Mouse (Mus musculus) hematopoietic stem cell, adult 5-6 weeks (primary cell): ENCODE measurements around the gene Hrc. TPM values are rescaled to one million over a fixed set of nuclear protein-coding genes. Genes with fewer than 3 reads are reported as not detected.
A peak's percentile ranks its signal among the peaks of the same experiment; 100 is the strongest.

Source experiments
- ATAC-seq, 2 experiments: fragments of 125-278 bp in 1 of 2; replicated peaks in 1 of 2; 2 replicates each; pipeline ENCODE4 v1.8.0; 2016 to 2017; ENCODE audit warnings: inconsistent platforms in 2 of 2, mild to moderate bottlenecking in 2 of 2, moderate number of reproducible peaks in 2 of 2, low read depth in 1 of 2, moderate TSS enrichment in 1 of 2; ENCODE audit not compliant: low FRiP score in 2 of 2, poor library complexity in 2 of 2, severe bottlenecking in 2 of 2, insufficient read depth in 1 of 2, low TSS enrichment in 1 of 2
- total RNA-seq: library from RNA; stranded (forward); fragments of 172-1452, 232-1000 nt; gene quantifications from 2 replicates; pipeline ENCODE4 v1.2.3, GENCODE M21; 2017

Hrc gene
- total RNA-seq, result not detected in 2 replicates

DNA sequence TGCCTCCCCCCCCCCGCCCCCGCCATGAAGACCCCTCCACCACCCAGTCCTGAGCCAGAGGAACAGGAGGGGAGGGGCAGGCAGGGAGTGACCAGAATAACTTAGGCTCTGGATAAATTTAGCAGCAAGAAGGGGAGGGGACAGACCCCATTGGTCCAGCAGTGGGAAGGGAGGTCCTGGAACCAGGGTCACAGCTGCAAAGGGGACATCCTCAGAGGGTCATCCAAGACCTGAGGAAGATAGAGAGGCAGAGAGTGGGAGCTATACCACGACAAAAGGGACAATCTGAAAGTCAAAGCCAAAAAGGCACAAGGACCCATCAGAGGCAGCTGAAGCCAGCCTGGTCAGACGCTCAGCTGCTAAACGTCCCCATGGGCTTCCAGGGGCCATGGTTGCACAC lies at the start of gene Hrc:
Gene Hrc (plus strand): TSS at position 235 of the 400 bp plus-strand sequence.
- no peak for ATAC-seq

GRCm38 (mm10) chr7:45286486-45286885 lies 48.6 kb upstream of the Hrc start:
- ATAC-seq, result no peak

GRCm38 (mm10) chr7:45296626-45297025 lies 38.5 kb upstream of the Hrc start:
- ATAC-seq, result no peak

GRCm38 (mm10) chr7:45297563-45297962 lies 37.5 kb upstream of the Hrc start:
- no peak for ATAC-seq

GRCm38 (mm10) chr7:45299752-45300151 lies 35.3 kb upstream of the Hrc start:
- ATAC-seq, result peak; percentile 97 to 98

DNA sequence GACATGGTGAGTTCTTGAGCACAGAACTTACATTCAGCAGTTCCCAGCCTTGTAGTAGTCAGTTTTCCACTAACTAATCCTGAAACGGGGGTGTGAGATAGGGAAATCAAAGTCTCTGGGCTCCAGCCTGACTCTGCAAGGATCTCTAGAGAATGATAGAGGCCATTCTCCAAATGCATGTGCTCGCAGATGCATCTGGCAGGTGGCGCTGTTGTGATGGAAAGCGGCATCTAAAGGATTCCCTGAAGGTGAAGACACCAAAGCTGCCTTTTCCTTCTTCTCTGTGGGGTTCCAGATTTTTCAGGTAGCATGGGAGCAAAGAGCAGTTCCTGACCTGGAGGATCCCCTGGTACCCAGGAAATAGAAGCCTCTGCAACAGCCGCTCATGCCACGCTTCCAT lies 34.8 kb upstream of the Hrc start:
- ATAC-seq, result 0 out of 4 replicates have a peak, but pooled peaks of 1 of the 2 experiments have one; percentile 34

- ATAC-seq, result no peak
Measured at GRCm38 (mm10) chr7:45302626-45303025, 32.5 kb upstream of the Hrc start.

GRCm38 (mm10) chr7:45304869-45305268 lies 30.2 kb upstream of the Hrc start:
- ATAC-seq, result no peak

DNA sequence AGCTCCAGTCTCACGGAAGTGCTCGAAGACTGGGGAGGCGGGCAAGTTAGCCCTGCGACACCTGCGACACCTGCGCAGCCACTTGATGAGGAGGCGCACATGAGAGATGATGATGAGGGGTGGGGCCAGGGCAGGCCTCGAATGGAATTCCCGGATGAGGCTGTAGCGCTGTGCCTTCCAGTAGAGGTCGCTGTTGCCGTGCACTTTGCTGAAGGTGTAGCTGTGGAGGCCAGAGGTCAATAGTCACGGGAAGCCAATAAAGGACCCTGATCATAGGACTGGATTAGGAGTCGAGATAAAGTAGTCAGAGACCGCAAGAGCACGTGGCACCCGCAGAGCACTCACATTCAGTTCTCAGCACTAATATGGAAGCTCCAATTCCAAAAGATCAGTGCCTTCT lies 29.8 kb upstream of the Hrc start:
- peak; percentile 50 to 63; a peak in 2 of 4 replicates for ATAC-seq

- ATAC-seq, result 0 out of 4 replicates have a peak, but pooled peaks of 1 of the 2 experiments have one; percentile 26
Measured at GRCm38 (mm10) chr7:45308551-45309240, 26.4 kb upstream of the Hrc start.

- peak in 1 of 2 experiments; percentile 54; a peak in 3 of 4 replicates for ATAC-seq
Measured at GRCm38 (mm10) chr7:45309455-45309854, 25.6 kb upstream of the Hrc start.

GRCm38 (mm10) chr7:45312023-45312422 lies 23.1 kb upstream of the Hrc start:
- ATAC-seq, result no peak

GRCm38 (mm10) chr7:45312686-45313453 lies 22.2 kb upstream of the Hrc start:
- no peak for ATAC-seq

DNA sequence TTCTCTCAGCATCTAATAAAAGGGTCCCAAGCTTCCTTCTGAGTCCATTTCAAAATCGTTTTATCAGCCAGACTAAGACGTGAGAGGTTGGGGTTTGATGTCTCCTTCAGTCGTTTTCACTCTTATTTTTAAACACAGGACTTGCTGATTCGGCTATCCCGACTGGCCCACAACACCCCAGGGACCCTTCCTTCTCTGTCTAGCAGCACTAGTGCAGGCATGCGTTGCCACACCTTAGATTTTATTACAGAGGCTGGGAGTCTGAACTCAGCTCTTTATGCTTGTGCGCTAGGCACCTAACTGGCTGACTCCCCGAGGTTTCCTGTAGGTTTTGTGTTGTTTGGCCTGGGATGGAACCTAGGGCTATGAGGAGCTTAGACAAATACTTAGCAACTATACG lies 21.6 kb upstream of the Hrc start:
- no peak for ATAC-seq

DNA sequence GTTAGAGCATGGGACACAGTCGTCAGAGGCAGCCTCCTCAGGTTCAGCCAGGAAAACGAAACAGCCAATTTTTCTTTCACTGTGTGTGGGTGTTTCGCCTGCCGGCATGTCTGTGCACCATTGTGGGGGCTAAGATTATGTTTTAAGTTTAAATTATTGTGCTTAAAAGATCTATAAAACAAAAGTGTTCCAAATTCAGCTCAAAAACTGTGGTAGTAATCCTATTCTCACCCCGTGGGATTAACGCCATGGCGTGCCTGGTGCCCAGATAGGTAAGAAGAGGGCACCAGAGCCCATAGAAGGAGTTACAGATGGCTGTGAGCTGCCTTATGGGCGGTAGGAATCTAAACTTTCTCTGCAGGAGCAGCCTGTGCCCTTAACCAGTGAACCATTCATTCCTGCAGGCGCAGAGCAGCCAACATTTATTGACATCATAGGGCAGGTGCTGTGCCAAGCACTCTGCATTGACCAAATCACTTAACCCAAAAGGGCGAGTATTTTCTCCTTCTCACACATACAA lies 19.8 kb upstream of the Hrc start:
- no peak for ATAC-seq

DNA sequence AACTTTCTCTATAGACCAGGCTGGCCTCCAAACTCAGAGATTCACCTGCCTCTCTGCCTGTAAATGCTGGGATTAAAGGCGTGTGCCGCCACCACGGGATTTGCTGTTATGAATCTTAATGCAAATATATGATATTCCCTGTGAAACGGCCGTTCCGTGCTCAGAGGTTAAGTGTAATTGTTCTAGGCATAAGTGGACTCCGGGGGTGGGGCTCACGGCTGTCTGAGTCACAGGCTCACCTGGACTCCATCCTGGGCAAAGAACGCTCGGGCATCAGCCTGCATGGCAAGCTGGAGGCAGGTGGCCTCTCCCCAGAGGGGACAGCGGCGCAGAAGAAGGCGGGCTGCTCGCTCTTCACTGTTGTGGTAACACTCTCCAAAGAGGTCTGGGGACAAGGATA lies 18.6 kb upstream of the Hrc start:
- ATAC-seq, result no peak

DNA sequence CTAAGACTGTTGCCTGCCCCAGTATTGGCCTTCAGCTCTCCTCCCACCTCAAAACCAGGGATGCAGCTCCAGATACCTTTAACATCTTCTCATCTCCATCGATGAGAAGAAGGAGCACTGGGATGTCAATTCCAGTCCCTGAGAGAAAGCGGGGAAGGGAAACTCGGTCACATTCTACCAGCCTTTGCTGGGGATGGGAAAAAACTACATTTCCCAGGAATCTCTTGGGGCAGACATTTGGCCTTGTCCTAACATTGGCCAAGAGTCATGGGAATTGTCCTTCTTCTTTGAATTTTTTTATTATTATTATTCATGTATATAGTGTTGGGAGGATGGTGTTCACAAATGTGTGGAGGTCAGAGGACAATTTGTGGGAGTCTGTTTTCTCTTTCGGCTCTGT lies 12.8 kb upstream of the Hrc start:
- no peak for ATAC-seq

DNA sequence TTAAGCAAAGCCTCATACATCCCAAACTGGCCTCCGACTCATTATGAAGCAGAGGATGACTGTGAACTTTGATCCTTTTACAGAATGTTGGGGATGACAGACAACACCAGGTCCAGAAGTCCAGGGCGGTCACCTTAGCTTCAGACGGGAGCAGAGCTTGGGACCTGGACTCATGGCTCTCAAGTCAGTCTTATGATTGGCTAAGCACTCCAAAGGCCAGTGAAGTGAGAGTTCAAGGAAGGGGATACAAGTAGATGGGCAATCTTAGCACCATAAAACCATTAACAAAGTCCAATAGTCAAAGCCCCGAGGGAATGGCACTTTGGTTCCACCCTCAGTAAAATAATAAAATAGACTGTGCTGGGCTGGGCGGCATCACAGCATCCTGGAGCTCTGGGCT lies 12.0 kb upstream of the Hrc start:
- no peak for ATAC-seq
